Mouse (Mus musculus) embryonic facial prominence, embryonic 14.5 days (tissue): Measurements from ENCODE around the gene Sufu. TPM values are rescaled to one million over a fixed set of nuclear protein-coding genes. Genes with fewer than 3 reads are reported as not detected.

ENCODE experiments used
- ATAC-seq: fragments of 200-750 bp; cut with Nextera tagmentation; 2 replicates; pipeline ENCODE4 v1.8.0; 2017; ENCODE audit warnings: low read depth, moderate number of reproducible peaks, moderate TSS enrichment
- DNase-seq: peaks from one replicate; pipeline ENCODE4 v3.0.0-alpha.2; 2015; ENCODE audit warnings: low spot score
- H3K27ac ChIP-seq: fragments of 300-500 bp; sonication (generic); replicated peaks from 2 replicates; pipeline ENCODE4 v1.5.1; 2014; ENCODE audit warnings: low read depth, mild to moderate bottlenecking, low read length, moderate library complexity
- H3K27me3 ChIP-seq: fragments of 300-500 bp; sonication (generic); replicated peaks from 2 replicates; pipeline ENCODE4 v1.6.1; 2014; ENCODE audit warnings: low read length; ENCODE audit not compliant: control insufficient read depth, insufficient read depth
- H3K36me3 ChIP-seq: fragments of 300-500 bp; sonication (generic); 2 replicates; pipeline ENCODE4 v1.6.1; 2014; ENCODE audit warnings: low read length, mixed read lengths; ENCODE audit not compliant: control insufficient read depth, insufficient read depth
- H3K4me1 ChIP-seq: fragments of 300-500 bp; sonication (generic); 2 replicates; pipeline ENCODE4 v1.6.1; 2014; ENCODE audit warnings: antibody characterized with exemption, low read length; ENCODE audit not compliant: control insufficient read depth, insufficient read depth
- H3K4me2 ChIP-seq: fragments of 300-500 bp; sonication (generic); 2 replicates; pipeline ENCODE4 v1.6.1; 2014; ENCODE audit warnings: low read depth, mild to moderate bottlenecking, low read length, moderate library complexity, mixed read lengths
- H3K4me3 ChIP-seq: fragments of 300-500 bp; sonication (generic); 2 replicates; pipeline ENCODE4 v1.5.1; 2014; ENCODE audit warnings: low read depth, mild to moderate bottlenecking, low read length
- H3K9ac ChIP-seq: fragments of 300-500 bp; sonication (generic); 2 replicates; pipeline ENCODE4 v1.6.1; 2014; ENCODE audit warnings: low read depth, mild to moderate bottlenecking, low read length, moderate library complexity, mixed read lengths
- H3K9me3 ChIP-seq: fragments of 300-500 bp; sonication (generic); 2 replicates; pipeline ENCODE4 v1.6.1; 2016; ENCODE audit warnings: low read length; ENCODE audit not compliant: control insufficient read depth
- WGBS: fragments of 180-500 bp; shearing (Covaris S2); extraction: QIAGEN DNeasy Blood & Tissue Kit; methylation state at CpG from one replicate; pipeline ENCODE4 v1.1.7; 2014; 5-methylcytosine and 5-hydroxymethylcytosine counted together
- polyA plus RNA-seq: library from polyadenylated mRNA; unstranded; fragments of >200 nt; fragmentation: Nextera tagmentation; extraction: Ambion mirVana; gene quantifications from 2 replicates; pipeline ENCODE4 v1.2.1, GENCODE M21; 2014

The Sufu gene
- polyA plus RNA-seq, result 34.3 and 39.8 TPM in 2 replicates

DNA sequence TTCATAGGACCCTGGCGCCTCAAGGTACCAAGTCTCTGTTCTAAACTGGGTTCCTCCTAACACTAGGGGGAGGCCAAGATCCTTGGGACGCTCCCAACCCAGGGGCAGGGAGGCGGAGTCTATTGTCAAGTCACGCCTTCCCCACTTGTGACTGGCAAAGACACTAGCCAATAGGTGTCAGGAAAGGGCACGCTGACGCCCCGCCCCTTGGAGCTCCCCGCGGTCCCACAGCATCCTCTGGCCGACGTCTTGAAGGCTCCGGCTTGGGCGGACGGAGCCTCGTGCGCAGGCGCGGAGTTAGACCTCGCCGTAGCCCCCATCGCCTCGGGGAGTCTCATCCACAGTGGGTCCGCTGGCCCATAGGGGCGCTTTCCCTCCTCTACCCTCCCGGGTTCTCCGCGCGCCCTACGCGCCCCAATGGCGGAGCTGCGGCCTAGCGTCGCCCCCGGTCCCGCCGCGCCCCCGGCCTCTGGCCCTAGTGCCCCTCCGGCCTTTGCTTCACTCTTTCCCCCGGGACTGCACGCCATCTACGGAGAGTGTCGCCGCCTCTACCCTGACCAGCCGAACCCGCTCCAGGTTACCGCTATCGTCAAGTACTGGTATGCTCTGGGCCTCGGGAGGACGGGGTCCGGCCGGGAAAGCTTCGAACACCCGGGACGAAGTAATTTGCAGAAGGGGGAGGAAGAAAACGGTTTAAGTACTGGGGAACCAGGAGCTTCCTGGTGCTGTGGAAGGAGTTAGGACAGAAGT is at the start of gene Sufu:
TSS of gene Sufu (plus strand) at position 211 of the 750 bp plus-strand sequence.
- Histone ChIP-seq H3K27ac (peak within 1 kb of the TSS; percentile 88), H3K4me3 (peak within 1 kb of the TSS; percentile 93), H3K4me2 (peak within 1 kb of the TSS; percentile 93), H3K36me3 (peaks cover 12% of the 10 kb centered on the region), H3K9ac (peak within 1 kb of the TSS; percentile 86), H3K27me3 (no peaks in the 10 kb centered on the region), H3K4me1 (peaks cover 33% of the 10 kb centered on the region), H3K9me3 (no peaks in the 10 kb centered on the region)
- WGBS, result under 1% methylated on average over 37 of the region's 57 CpGs
- ATAC-seq, result peak; percentile 90
- peak; percentile 99 for DNase-seq

DNA sequence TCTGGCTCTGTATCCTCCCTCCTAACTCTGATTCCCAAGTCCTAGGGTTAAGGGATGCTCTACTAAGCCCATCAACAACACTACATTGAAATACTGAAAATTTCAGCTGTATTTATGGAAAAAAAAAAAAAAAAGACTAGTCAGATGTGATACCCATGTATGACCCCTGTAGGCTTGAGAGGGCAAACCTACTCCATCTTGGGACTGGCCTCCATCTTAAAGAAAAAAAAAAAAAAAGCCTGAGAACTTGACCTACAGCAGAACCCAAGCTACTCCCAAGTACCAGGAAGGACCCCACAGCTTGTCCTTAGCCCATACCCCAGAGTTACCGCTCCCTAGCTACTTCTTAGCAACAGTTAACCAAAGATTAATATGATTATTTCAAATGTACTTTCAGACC is 49.5 kb upstream of the Sufu start:
- Histone ChIP-seq H3K36me3 (no peaks in the 10 kb centered on the region), H3K9me3 (no peaks in the 10 kb centered on the region), H3K4me2 (no peak overlapping the region), H3K4me3 (no peak overlapping the region), H3K27ac (no peak overlapping the region), H3K27me3 (no peaks in the 10 kb centered on the region), H3K4me1 (0 out of 2 replicates have a peak, but pooled peaks cover 9% of the 10 kb centered on the region), H3K9ac (no peak overlapping the region)
- ATAC-seq (no peak), DNase-seq (no peak)
- 95% methylated on average over 1 of the region's 1 CpGs for WGBS

DNA sequence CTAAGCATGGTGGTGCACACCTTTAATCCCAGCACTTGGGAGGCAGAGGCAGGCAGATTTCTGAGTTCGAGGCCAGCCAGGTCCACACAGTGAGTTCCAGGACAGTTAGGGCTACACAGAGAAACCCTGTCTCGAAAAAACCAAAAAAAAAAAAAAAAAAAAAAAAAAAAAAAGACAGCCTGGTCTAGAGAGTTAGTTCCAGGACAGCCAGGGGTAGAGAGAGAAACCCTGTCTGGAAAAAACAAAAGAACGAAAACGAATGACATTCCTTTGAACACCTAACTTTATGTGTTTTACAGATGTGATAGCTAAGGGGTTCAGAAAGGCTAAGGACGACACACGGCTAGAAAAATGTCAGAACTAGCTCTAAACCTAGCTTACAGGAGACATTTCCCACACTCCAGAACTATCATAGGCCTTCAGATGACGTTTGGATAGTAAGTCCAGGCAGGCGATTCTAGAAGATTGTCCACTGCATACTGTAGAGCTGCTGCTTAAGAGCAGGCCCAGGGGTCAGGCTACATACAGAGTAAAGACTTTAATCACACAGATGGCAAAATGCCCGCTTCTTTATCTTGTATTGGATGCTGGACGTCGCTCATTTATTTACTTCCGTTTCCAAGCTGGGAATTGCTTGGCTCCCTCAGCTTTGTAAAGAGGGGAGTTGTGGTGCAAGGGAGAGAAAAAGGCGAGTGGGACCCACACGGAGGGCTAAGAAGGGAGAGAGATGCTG is 48.6 kb upstream of the Sufu start:
- H3K9ac ChIP-seq, result peak overlapping the region; percentile 88
- H3K27me3 ChIP-seq, result no peaks in the 10 kb centered on the region
- 28% methylated on average over 14 of the region's 14 CpGs for WGBS
- peak; percentile 59 for DNase-seq
- H3K36me3 ChIP-seq, result no peaks in the 10 kb centered on the region
- H3K4me2 ChIP-seq, result peak overlapping the region; percentile 92
- H3K27ac ChIP-seq, result peak overlapping the region; percentile 84
- 0 out of 2 replicates have a peak, but pooled peaks cover 9% of the 10 kb centered on the region for H3K4me1 ChIP-seq
- no peaks in the 10 kb centered on the region for H3K9me3 ChIP-seq
- no peak for ATAC-seq
- H3K4me3 ChIP-seq, result peak overlapping the region; percentile 74

GRCm38 (mm10) chr19:46348761-46349458 is 47.8 kb upstream of the Sufu start:
- ATAC-seq (peak; percentile 93), DNase-seq (peak; percentile 89)
- Histone ChIP-seq H3K9ac (peak overlapping the region; percentile 88), H3K27me3 (no peaks in the 10 kb centered on the region), H3K9me3 (no peaks in the 10 kb centered on the region), H3K4me2 (peak overlapping the region; percentile 92), H3K4me1 (0 out of 2 replicates have a peak, but pooled peaks cover 9% of the 10 kb centered on the region), H3K27ac (peak overlapping the region; percentile 84), H3K4me3 (peak overlapping the region; percentile 74), H3K36me3 (no peaks in the 10 kb centered on the region)
- WGBS, result under 1% methylated on average over 69 of the region's 78 CpGs

- H3K4me1 ChIP-seq, result 0 out of 2 replicates have a peak, but pooled peaks cover 9% of the 10 kb centered on the region
- no peaks in the 10 kb centered on the region for H3K27me3 ChIP-seq
- no peak for ATAC-seq
- 23% methylated on average over 6 of the region's 6 CpGs for WGBS
- H3K4me2 ChIP-seq, result peak overlapping the region; percentile 92
- peak overlapping the region; percentile 88 for H3K9ac ChIP-seq
- no peak for DNase-seq
- H3K4me3 ChIP-seq, result peak overlapping the region; percentile 74
- H3K27ac ChIP-seq, result peak overlapping the region; percentile 84; the same call in 1 of the 2 replicates
- H3K9me3 ChIP-seq, result no peaks in the 10 kb centered on the region
- H3K36me3 ChIP-seq, result no peaks in the 10 kb centered on the region
These were observed 47.1 kb upstream of the Sufu start for GRCm38 (mm10) chr19:46349550-46349949.

DNA sequence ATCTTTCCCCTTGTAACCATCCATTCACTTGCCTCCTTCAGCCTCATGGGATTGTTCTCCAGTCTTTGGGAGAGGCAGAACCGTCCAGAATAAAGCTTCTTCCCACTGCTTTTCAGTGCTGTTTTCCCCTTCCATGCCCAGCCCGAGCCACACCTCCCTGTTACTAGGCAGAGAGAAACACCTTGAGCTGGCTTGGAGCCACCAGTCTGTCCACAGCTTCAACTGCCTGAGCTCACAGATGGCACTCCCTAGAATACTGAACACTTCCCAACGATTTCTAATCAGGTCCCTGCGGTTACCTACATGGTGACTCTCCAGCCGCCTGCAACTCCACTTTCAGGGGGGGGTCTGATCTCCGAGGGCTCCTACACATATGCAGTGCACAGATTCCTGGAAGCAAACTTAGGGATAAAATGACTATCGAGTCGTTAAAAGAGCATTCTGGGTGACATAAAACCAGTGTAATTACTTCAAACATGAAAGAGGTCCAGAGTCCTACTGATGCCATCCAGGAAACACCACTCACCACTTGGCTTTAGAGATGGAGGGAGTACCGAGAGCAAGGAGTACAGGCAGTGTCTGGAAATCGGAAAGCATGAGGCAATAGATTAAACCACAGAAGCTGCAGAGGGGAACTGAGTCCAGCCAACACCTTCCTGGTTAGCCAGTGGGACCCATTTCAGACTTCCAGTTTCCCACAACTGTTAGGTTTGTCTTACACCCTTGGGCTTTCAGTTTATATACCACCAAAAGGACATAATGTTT is 46.3 kb upstream of the Sufu start, which contains the start of gene 2310034G01Rik:
TSS of gene 2310034G01Rik (minus strand) at position 135 of the 765 bp plus-strand sequence.
- ATAC-seq (no peak), DNase-seq (no peak)
- Histone ChIP-seq H3K4me3 (peak within 1 kb of the TSS; percentile 74), H3K36me3 (no peaks in the 10 kb centered on the region), H3K27me3 (no peaks in the 10 kb centered on the region), H3K4me1 (0 out of 2 replicates have a peak, but pooled peaks cover 9% of the 10 kb centered on the region), H3K4me2 (peak within 1 kb of the TSS; percentile 92), H3K9me3 (no peaks in the 10 kb centered on the region), H3K27ac (peak within 1 kb of the TSS; percentile 84), H3K9ac (peak within 1 kb of the TSS; percentile 88)
- WGBS, result 60% methylated on average over 10 of the region's 10 CpGs

DNA sequence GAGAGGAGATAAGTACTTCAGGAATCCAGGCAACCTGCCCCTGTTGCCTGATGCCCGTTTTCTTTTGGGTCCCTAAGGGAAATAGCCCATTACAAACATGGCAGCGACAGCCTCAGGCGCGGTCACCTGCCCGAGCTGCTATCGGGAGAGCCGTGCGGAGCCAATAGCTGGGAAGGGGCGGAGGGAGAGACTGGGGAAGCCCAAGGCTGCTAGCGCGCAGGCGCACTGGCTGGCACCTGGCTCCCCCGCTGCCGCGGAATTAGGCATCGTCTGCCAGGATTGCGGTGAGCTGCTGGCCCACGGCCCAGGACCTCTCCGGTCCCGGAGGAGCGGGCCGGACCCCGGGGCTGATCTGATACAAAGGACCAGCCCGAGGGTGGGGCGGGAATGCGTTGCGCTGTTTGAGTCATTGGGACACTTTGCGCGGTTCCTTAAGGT is 40.0 kb upstream of the Sufu start:
- Histone ChIP-seq H3K4me2 (peak overlapping the region; percentile 76), H3K36me3 (no peaks in the 10 kb centered on the region), H3K4me3 (peak overlapping the region; percentile 45), H3K4me1 (peaks cover 10% of the 10 kb centered on the region; the same call in 1 of the 2 replicates), H3K9ac (peak overlapping the region; percentile 52), H3K27me3 (peaks cover 20% of the 10 kb centered on the region), H3K9me3 (no peaks in the 10 kb centered on the region), H3K27ac (no peak overlapping the region)
- under 1% methylated on average over 29 of the region's 29 CpGs for WGBS
- ATAC-seq, result peak; percentile 93
- peak; percentile 94 for DNase-seq
